Mouse (Mus musculus): Measurements from ENCODE around the gene Ldlrad1. TPM values are rescaled to one million over a fixed set of nuclear protein-coding genes. Genes with fewer than 3 reads are reported as not detected.

Gene Ldlrad1
- total RNA-seq, 1 experiment from 2014 or later: 0.30 TPM

DNA sequence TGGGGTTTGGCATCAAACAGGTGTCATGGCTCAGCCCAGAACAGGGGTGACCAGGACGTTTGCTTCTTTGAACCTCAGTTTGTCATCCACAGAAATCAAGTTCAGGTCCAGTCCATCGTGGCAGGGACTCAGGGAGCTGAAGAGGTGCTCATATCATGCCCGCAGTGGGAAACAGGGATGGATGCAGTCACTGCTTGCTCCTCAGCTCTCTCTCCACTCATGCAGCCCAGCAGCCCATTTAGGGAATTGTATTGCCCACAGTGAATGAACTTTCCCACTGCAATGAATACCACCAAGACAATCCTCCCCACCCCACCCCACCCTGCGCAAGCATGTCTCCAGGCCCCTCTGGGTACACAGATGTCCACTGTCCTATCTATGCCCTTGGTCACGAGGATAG, 3.0 kb downstream of the Ldlrad1 start:
- DNase-seq: no peak

DNA sequence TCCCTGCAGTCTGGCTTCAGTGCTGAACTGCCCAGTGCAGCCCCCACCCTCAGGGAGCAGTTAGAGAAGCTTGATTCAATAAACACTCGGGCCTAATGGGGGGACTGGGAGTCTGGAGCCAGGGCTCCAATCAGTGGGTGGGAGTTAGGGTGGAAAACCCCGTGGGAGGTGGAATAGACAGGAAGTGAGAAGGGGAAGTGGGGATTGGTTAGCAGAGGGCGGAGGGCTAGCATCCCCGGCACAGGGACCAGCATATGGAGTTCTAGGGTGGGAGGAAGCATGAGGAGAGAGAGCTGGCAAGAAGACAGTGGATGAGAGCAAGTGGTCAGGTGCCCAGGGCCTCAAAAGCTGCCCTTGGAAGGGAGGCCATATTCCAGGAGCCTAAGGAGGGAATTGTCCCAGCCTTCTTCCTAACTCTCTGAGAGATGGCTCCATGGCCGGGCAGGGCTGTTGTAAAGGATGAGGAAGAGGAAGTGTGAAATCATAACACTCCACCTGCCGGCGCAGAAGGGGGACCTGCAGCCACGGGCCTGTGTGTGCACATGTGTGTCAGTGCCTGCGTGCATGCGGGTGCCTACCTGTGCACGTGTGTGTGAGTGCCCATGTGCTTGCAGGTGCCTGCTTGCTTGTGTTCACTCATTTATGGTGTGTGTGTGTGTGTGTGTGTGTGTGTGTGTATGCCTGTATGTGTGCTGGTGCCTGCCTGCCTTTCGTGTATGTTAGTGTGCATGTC, 4.5 kb downstream of the Ldlrad1 start:
- DNase-seq: no peak

DNA sequence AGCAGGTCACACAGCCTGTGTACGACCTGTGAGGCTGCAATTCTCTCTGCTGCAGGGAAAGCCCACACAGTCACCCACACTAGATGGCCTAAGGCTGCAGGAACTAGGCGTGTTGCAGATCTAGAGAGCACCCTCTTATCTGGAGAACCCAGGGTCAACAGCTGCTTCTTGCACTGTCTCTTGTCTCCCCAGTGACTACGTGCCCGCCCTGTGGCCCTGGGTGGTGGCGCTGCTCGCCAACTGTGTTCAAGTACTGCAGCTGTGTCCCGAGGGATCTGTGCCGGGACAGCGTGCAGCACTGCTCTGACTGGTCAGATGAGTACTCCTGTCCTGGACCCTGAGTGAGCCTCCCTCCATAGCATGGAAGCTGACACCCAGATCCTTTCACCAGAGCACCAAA, 8.6 kb downstream of the Ldlrad1 start:
- DNase-seq: peak; percentile 49

DNA sequence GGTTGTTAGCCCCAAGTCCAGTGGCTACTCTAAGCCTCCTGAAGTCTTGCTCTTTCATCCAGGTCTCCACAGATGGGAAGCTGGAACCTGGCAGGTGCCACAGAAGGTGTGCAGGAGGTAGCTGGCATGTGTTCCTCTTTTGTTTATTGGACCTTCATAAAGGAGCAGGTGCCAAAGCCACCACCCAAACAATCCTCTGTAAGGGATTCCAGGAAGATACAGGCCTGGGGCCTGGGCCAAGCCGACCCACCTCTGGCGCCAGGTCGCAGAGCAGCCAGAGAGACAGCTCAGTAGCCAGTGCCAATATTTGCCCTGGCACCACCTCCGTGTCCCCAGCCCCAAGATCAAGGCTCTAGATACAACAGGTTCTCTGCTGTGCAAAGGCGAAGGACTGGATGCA, 12.5 kb downstream of the Ldlrad1 start:
- DNase-seq: no peak

DNA sequence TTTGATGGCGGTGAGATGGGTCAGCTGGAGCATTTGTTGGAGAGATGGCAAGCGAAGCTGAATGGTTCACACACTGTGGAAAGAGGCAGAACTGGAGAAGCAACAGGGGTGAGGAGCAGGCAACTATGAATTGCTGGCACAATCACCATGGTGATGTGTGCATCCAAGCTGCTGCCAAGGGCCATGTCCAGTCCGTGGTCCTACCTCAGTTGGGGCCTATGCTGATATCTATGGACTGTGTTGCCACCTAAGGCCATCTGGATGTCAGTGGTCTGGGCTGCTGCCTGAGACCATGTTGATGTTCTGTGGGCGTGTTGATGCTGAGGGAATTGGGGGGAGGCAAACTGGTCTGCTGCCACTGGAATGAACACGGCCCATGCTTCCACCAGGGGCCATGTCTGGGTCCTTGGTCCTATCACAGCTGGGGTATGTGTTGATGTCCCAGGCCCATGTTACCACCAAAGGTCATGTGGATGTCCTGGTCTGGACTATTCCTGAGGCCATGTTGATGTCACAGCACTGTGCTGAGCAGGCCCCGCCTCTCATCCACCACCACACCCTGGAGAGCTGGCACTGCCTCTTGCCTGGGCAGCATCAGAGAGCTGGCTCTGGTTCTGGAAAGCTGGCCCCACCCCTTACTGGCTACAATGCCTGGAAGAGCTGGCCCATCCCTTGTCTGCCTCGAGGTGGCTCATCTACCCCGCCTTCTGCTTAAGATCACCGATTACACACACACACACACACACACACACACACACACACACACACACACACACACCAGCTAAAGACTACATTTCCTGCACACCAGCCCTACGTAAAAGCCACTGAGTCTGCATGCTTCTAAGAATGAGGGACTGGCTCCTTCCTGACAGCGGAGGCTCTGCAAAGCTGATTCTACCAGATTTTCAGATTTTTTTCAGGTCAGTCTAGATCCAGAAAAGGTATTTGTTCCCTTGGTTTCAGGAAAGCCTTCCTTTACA, 14.5 kb downstream of the Ldlrad1 start:
- DNase-seq: peak; percentile 48

DNA sequence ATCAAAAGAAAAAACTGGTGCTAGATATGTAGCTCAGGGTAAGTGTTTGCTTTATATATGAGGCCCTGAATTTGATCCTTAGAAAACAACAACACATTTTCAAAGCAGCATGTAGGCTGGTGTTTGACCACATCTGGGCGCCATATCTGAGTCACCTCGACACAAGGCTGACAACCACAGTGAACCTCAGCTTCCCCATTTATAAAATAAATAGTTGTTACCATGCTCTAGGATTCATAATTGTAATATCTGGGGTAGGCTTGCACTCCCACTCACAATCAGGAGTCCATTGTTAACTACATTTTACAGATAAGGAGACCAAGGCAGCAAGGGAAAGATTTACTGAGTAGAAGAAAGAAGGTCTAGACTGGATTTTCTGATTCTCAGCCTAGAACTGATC, 17.3 kb downstream of the Ldlrad1 start:
- no peak for DNase-seq

DNA sequence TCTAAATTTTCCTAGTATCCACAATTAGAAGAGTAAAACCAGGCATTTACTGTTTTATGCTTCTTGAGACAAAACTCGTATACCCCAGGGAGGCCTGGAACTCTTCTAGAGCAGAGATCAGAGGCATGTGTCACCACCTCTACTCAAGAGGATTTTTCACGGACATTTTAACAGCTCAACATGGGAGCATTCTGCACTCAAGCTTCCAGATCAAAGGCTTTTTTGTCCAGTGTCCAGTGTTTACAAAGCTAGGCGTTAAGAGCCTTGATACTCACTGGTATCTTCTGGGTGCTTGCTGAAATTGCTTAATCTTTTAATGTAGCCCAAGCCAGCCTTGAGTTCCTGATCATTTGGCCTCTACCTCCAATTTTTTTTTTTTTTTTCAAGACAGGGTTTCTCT, 23.2 kb downstream of the Ldlrad1 start:
- no peak for DNase-seq

DNA sequence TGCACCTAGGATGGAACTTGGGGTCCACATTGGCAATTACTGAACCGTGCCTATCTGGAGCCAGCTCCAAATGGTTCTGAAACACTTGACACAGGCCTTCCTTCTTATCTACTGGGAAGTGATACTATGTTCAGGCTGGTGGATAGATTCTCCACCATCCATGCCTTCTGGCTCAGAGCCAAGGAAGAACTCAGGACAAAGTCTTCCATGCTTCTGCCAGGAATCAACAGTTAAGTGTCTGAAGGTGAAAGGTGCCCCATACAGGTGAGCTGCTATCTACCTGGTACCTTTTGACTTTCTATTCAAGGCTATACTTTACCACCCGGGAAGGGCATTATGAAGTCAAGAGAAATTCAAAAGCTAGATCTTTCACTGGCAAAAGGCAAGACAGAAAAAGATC, 29.3 kb downstream of the Ldlrad1 start:
- no peak for DNase-seq

DNA sequence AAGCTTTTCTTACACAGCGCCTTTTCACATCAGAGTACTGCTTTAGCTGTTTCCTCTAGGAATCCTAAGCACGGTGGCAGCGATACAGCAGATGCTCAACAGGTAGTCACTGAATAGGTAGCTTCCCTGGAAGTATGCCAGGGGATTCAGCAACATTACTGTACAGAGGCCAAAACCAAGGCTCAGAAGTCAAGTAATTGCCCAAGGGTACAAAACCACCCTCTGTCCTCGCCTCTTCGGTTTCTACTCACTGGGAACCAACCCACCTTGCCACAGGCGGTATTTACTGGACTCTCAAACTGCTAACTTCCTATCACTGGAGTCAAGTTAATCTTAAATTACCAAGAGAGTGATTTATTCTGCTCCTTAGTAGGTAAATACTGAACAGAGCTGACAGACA, 31.2 kb downstream of the Ldlrad1 start:
- DNase-seq: no peak

DNA sequence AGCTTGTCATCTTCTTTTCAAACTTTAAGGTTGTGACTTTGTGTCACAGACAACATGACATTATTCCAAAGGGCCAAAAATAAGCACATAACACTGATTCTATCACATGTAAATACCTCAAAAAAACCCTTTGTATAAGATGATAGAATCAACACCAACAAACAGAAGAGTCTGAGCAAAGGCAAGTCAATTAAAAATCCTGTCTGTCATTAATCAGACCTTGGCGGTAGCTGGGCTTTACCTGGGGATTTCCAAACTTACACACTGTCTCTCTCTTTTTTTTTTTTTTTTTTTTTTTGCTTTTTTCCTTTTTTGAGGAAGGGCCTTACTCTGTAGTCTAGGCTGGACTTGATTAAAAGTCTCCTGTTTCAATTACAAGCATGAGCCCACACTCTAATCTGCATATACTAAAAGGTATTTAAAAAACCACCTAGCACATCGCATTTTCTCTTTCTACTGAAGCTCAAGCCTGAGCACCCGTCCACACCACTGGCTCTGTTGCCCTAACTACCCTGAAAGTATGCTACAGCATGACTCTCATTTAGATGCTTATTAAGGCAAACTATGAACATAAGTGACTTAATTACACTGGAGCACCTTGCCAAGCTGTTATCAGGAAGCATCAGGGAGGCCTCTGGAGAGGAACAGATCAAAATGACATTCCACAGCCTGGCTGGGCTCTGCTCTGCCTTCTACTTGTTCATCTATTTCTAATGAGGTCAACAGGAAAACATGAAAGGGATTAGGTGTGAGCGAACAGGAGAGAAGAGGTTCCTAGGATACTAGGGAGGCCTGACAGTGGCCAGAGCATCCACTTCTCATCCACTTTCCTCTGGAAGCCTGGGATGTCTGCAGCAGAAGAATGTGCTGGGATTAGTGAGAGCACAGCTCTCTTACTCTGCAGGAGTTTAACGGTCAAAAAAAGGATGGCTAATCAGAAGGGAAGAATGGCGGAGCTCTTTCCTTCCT, 34.7 kb downstream of the Ldlrad1 start:
- DNase-seq: no peak

DNA sequence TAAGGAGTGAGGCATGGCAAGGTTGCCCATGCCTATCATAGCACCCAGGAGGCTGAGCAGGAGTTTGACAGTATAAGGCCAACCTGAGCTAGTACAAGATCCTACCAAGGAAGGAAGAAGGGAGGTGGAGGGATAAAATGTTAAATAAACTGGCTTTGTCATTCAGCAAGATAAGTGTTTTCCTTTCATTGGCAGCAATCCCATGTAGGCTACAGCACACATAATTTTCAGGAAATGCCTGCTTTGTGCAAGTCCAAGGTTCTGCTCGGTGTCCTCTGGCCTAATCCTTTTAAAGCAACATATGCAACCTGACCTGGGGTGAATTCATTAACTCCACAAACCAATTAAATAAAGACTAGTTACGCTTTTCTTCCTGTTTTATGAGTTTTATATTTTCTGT, 36.4 kb downstream of the Ldlrad1 start:
- no peak for DNase-seq

DNA sequence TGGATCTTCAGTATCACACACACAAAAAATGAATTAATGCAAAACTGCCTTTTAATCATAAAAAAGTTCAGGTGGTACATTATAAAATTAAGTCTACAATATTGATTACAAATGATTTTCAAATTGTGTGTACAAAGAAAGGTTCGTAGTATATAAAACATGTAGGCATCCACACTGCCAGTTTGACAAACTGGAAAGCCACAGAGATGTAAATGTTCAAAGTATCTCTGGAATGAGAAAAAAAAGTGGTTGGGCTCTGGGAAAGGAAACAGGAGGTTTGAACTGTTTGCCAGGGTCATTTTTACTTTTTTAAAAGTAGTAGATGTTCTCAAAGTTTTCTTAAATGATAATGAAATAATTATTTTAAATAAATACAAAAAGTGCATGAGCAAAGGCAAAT, 37.1 kb downstream of the Ldlrad1 start:
- DNase-seq: no peak

DNA sequence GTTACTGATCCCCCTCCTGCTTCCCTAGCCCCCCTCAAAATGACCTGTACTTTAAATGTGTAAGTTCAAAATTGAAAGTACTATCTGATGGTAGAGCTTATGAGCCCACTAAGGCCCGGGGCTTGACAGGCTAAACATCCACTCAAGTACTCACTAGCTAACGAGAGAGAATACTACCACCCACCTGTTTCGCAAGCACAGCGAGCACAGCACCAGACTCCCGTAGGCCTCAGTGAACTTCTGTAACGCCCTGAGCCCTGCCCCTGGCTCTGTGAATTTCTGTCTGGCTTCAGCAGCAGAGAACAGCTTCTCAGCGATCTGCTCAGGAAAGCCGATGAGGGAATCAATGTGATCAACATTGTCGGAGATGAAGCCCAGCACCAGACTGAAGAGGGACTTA, 38.1 kb downstream of the Ldlrad1 start:
- no peak for DNase-seq

DNA sequence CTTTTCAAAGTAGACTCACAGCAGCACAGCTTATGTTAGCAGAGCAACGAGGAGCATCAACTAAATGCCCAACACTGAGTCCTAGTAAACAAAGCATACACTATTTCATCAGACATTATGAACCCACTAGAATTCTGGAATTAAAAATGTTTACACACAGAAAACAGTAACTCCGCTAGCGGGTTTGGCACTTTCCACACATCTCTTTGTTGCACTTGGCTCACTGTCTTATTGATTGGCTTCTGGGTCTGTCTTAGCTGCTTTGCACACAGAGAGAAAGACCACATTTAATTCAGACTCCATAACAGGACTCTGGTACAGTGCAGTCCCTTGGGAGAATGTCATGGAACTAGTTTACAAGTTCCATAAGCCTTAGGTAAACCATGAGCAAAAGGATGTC, 39.1 kb downstream of the Ldlrad1 start:
- no peak for DNase-seq

DNA sequence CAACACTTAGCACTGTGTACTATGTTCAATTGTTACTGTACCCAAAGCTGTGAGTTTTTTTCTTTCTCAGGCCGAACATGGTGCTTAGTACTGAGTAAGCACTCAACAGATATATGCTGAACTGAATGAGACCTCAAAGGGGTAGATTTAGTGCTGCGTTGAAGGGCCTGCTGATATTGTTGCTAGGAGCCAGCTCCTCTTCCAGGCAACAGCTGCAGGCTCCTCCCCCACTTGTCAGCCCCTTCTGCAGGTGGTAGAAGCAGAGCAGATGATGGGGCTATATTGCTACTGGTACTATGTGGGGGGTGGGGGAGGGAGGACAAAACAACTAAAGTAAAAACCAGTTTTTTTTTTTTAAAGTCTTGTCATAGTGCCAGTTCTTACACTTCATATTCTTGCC, 40.5 kb downstream of the Ldlrad1 start:
- DNase-seq: no peak

DNA sequence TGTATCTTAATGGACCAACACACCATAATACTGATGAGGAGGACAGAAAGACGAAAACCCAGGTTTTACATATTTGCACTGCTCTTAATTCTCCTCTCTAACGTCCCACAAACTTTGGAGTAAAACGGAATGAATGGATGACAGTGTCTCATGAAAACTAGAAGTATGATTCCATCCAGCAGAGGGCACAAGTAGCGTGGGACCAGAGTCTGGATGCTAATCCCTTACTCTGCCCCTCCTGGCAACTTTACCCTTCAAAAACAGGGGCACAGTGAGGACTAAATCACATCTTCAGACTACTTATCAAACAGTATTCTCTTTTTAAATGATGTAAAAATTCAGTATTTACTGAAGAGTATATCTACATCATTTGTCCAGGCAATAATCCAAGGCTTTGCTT, 41.5 kb downstream of the Ldlrad1 start:
- peak; percentile 8 for DNase-seq

DNA sequence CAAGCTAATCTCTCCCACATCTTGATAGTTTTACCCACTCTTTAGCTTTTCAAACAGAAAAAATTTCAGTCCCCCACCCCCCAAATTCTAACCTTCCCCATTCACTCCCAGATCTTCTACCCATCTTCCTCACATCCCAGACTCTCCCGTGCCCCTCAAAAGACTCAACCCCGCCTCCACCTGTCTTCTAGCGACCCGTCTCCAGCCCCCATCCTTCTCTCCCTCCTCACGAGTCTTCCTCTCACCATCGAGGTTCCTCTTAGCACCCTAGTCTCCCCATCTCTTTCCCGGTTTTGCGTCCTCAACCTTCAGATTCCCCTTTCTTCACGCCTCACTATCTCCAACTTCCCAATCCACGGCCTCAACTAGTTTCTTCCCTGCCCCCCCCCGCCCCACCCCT, 43.5 kb downstream of the Ldlrad1 start:
- no peak for DNase-seq

DNA sequence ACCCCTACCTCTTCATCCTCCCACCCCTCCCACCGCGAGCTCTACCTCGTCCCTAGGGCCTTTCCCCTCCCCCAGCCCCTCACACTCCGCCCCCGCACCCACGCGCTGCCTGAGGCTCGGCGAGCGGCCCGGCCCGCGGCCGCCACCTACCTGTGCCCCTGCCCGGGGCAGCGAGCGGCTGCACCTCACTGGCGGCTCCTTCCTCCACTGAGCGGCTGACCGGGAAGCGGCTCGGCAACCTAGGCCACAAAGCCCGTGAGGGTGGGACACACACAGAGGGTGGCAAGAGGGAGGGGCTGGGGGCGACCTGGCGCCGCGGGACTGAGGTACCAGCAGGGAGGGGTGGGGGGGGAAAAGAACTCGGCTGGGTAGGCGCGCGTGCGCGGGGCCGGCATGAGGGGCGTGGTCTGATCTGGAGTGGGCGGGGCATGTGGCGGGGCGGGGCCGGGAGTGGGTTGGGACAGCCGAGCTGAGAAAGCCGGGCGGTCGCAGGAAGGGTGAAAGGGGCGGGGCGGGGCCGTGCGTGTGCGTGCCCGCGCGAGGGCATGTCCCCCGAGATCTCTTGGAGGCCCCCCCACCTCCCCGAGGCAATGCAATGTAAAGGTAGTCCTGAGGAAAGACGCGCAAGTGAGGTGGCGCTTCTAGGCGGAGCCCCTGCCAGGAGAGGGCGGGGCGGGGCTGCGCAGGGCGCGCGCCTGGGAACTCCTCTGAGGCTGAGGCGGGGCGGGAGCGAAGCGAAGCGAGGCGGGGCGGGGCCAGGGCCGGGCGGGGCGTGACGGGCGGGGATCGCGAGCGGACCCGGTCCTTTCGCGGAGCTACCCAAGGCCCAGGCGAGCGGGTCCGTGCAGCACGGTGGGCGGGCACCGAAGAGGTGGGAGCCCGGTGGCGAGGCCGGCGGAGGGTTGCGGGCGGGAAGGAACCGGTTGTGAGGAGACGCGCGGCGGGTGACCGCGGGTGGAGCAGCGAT, 44.4 kb downstream of the Ldlrad1 start, which contains the start of the genes Lrrc42 and Hspb11:
TSS of gene Lrrc42 (minus strand) at position 408 of the 967 bp plus-strand sequence.
TSS of gene Hspb11 (plus strand) at position 469 of the 967 bp plus-strand sequence.
- DNase-seq: peak; percentile 96

DNA sequence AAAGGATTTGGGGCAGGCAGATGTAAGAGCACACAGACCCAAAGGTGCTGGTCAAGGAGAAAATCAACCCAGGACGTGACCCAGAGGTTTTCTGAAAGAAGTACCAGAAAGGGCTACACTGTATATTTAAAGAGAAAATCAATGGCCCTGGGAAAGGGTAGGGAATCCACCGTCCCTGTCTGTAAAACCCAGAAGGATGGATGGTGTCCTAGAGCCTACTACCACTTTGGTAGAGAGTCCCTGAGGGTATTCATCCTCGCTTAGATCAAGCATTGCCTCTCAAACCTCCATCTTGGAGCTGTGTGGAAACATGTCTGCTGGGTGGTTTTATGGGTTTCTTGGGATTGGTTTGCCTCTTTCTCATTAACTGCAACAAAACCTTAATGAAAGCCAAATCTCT, 45.4 kb downstream of the Ldlrad1 start:
- DNase-seq: no peak

DNA sequence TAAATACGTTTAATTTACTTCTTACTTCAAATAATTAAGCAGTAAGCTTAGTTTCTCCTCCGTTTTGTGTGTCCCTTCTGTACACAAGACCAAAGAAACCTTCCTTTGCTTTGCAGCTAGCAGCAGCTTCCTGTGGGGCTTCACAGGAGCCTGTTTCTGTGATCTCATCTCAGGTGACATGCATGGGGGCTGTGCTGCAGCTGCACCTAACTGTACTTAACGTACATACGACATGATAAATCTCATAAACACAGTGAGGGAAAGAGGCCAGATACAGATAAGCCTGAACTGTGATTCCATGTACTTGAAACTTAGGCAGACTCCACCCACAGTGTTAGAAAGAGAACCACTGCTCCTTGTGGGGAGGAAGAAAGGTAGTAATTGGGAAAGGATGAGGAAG, 51.0 kb downstream of the Ldlrad1 start:
- no peak for DNase-seq

All from adrenal gland, postnatal 25 days (tissue).